Comparison of ENCODE assay signal across 19 mouse cellular contexts in genomic region chr16:91004915-91005538, GRCm38 (mm10). TPM values are rescaled to one million over a fixed set of nuclear protein-coding genes. Genes with fewer than 3 reads are reported as not detected.
DNase-seq lines count a peak whose midpoint lies in the region; ATAC-seq and TF ChIP-seq lines count a peak whose summit lies in the region.
"Had no signal": no experiment of that assay in that cellular context is flagged by ENCODE, and none has a peak within 500 bp of the region (broad histone marks: within the 10 kb centered on the region; RNA-seq: fewer than 3 reads in every experiment).

No protein-coding gene starts in this region.

- no peaks in the 10 kb centered on the region for H3K9me3 ChIP-seq in kidney, embryonic 15.5 days (replicated peaks)
- no peaks in the 10 kb centered on the region for H3K9me3 ChIP-seq in liver, embryonic 12.5 days (replicated peaks)
- no peaks in the 10 kb centered on the region for H3K9me3 ChIP-seq in liver, embryonic 11.5 days (ENCODE audit: control insufficient read depth, low read length)
- no peaks in the 10 kb centered on the region for H3K9me3 ChIP-seq in intestine, embryonic 15.5 days
- no peaks in the 10 kb centered on the region for H3K9me3 ChIP-seq in intestine, postnatal 0 days (ENCODE audit: control insufficient read depth)
- H3K9me3 ChIP-seq: embryonic facial prominence, embryonic 12.5 days; forebrain, embryonic 15.5 days; G1E; heart, embryonic 12.5 days; hindbrain, embryonic 10.5 days had no signal

- no peak overlapping the region for H3K27ac ChIP-seq in kidney, embryonic 15.5 days
- H3K27ac ChIP-seq in liver, embryonic 12.5 days, result no peak overlapping the region
- no peak overlapping the region for H3K27ac ChIP-seq in liver, embryonic 11.5 days (ENCODE audit: low read depth, low read length)
- no peak overlapping the region for H3K27ac ChIP-seq in intestine, embryonic 15.5 days
- H3K27ac ChIP-seq in intestine, postnatal 0 days (ENCODE audit: low read depth, low read length), result peak overlapping the region; percentile 54
- H3K27ac ChIP-seq: embryonic facial prominence, embryonic 12.5 days; forebrain, embryonic 15.5 days; heart, adult 2 months; hindbrain, embryonic 10.5 days had no signal

- no peaks in the 10 kb centered on the region for H3K27me3 ChIP-seq in kidney, embryonic 15.5 days
- no peaks in the 10 kb centered on the region for H3K27me3 ChIP-seq in liver, embryonic 12.5 days (replicated peaks)
- H3K27me3 ChIP-seq in liver, embryonic 11.5 days (replicated peaks; ENCODE audit: control insufficient read depth, insufficient read depth, low read length), result no peaks in the 10 kb centered on the region
- no peaks in the 10 kb centered on the region for H3K27me3 ChIP-seq in intestine, embryonic 15.5 days (replicated peaks)
- H3K27me3 ChIP-seq in intestine, postnatal 0 days (replicated peaks; ENCODE audit: control insufficient read depth, insufficient read depth, low read length), result no peaks in the 10 kb centered on the region
- H3K27me3 ChIP-seq: embryonic facial prominence, embryonic 12.5 days; forebrain, embryonic 15.5 days; heart, embryonic 12.5 days had no signal

- 0 out of 2 replicates have a peak, but pooled peaks have one; percentile 29 for ATAC-seq in kidney, embryonic 15.5 days (replicated peaks; ENCODE audit: low FRiP score)
- peak; percentile 16; the same call in 1 of the 2 replicates for ATAC-seq in liver, embryonic 12.5 days
- no peak; the same call in 1 of the 2 replicates for ATAC-seq in liver, embryonic 11.5 days (replicated peaks; ENCODE audit: low FRiP score)
- peak; percentile 93 for ATAC-seq in intestine, embryonic 15.5 days
- ATAC-seq in intestine, postnatal 0 days, result peak; percentile 96
- ATAC-seq: forebrain, embryonic 15.5 days had no signal

- H3K4me2 ChIP-seq in kidney, embryonic 15.5 days, result no peak overlapping the region
- H3K4me2 ChIP-seq in liver, embryonic 12.5 days, result no peak overlapping the region
- H3K4me2 ChIP-seq in liver, embryonic 11.5 days, result no peak overlapping the region
- no peak overlapping the region for H3K4me2 ChIP-seq in intestine, embryonic 15.5 days (replicated peaks)
- H3K4me2 ChIP-seq in intestine, postnatal 0 days (replicated peaks; ENCODE audit: low read depth), result no peak overlapping the region; the same call in 1 of the 2 replicates
- H3K4me2 ChIP-seq: embryonic facial prominence, embryonic 12.5 days; forebrain, embryonic 15.5 days; heart, embryonic 12.5 days had no signal

- WGBS in kidney, embryonic 15.5 days, result 77% methylated on average over 4 of the region's 4 CpGs
- WGBS in liver, embryonic 12.5 days (ENCODE audit: insufficient replicate concordance), result 73% methylated on average over 4 of the region's 4 CpGs
- WGBS in liver, embryonic 11.5 days, result 69% methylated on average over 4 of the region's 4 CpGs
- 72% methylated on average over 4 of the region's 4 CpGs for WGBS in intestine, embryonic 15.5 days
- WGBS in intestine, postnatal 0 days, result 39% methylated on average over 4 of the region's 4 CpGs

- H3K9ac ChIP-seq in kidney, embryonic 15.5 days, result no peak overlapping the region
- no peak overlapping the region for H3K9ac ChIP-seq in liver, embryonic 12.5 days
- H3K9ac ChIP-seq in liver, embryonic 11.5 days (ENCODE audit: low read depth, low read length), result no peak overlapping the region
- no peak overlapping the region for H3K9ac ChIP-seq in intestine, embryonic 15.5 days
- H3K9ac ChIP-seq in intestine, postnatal 0 days (ENCODE audit: low read depth, low read length), result no peak overlapping the region
- H3K9ac ChIP-seq: embryonic facial prominence, embryonic 12.5 days; forebrain, embryonic 15.5 days; heart, embryonic 12.5 days had no signal

- no peak for TF ChIP-seq CTCF in intestine, postnatal 0 days (IDR thresholded peaks at IDR 0.05; ENCODE audit: low read depth)

- H3K4me3 ChIP-seq in kidney, embryonic 15.5 days (replicated peaks), result no peak overlapping the region
- no peak overlapping the region for H3K4me3 ChIP-seq in liver, embryonic 12.5 days
- H3K4me3 ChIP-seq in liver, embryonic 11.5 days (ENCODE audit: low read depth, low read length), result no peak overlapping the region
- H3K4me3 ChIP-seq in intestine, embryonic 15.5 days (replicated peaks), result no peak overlapping the region
- H3K4me3 ChIP-seq in intestine, postnatal 0 days (ENCODE audit: low read depth, low read length), result no peak overlapping the region
- H3K4me3 ChIP-seq: embryonic facial prominence, embryonic 12.5 days; forebrain, embryonic 15.5 days; heart, adult 2 months; heart, embryonic 12.5 days; hindbrain, embryonic 10.5 days had no signal

- H3K36me3 ChIP-seq in kidney, embryonic 15.5 days, result no peaks in the 10 kb centered on the region
- peaks cover 20% of the 10 kb centered on the region for H3K36me3 ChIP-seq in liver, embryonic 12.5 days
- peaks cover 5% of the 10 kb centered on the region; the same call in 1 of the 2 replicates for H3K36me3 ChIP-seq in liver, embryonic 11.5 days (ENCODE audit: control insufficient read depth, insufficient read depth, low read length)
- H3K36me3 ChIP-seq in intestine, embryonic 15.5 days, result no peaks in the 10 kb centered on the region
- no peaks in the 10 kb centered on the region for H3K36me3 ChIP-seq in intestine, postnatal 0 days (ENCODE audit: control insufficient read depth, insufficient read depth)

- peaks cover 8% of the 10 kb centered on the region for H3K4me1 ChIP-seq in kidney, embryonic 15.5 days
- H3K4me1 ChIP-seq in liver, embryonic 12.5 days, result peaks cover 38% of the 10 kb centered on the region
- H3K4me1 ChIP-seq in liver, embryonic 11.5 days (replicated peaks; ENCODE audit: control insufficient read depth, insufficient read depth, low read length), result peaks cover 13% of the 10 kb centered on the region
- H3K4me1 ChIP-seq in intestine, embryonic 15.5 days (replicated peaks), result 0 out of 2 replicates have a peak, but pooled peaks cover 4% of the 10 kb centered on the region
- 0 out of 2 replicates have a peak, but pooled peaks cover 3% of the 10 kb centered on the region for H3K4me1 ChIP-seq in intestine, postnatal 0 days (replicated peaks; ENCODE audit: control insufficient read depth, insufficient read depth, low read length)
- H3K4me1 ChIP-seq: embryonic facial prominence, embryonic 12.5 days had no signal

- no peak for DNase-seq in kidney, postnatal 4 days
- no peak for DNase-seq in liver, embryonic 11.5 days (ENCODE audit: low spot score)
- DNase-seq in adrenal gland, postnatal 25 days, result no peak
- DNase-seq in lung, postnatal 10 days, result no peak
- DNase-seq: adrenal gland, postnatal 10 days; cerebellum, adult 11-12 months; cerebellum, adult 9-10 months; cerebellum, postnatal 25 days; gastrocnemius, postnatal 10 days; heart, adult 2 months had no signal

RNA-seq across cellular contexts. Expression of gene Synj1, which starts 6.1 kb away (rescaled TPM):
- polyA plus RNA-seq in kidney, embryonic 15.5 days (2015; fragmentation: Nextera tagmentation; extraction: Ambion mirVana), result 13.0 and 14.4 TPM in 2 replicates
- 19.8 and 20.5 TPM in 2 replicates for polyA plus RNA-seq in liver, embryonic 12.5 days (2016; fragmentation: Nextera tagmentation; extraction: Ambion mirVana)
- polyA plus RNA-seq in liver, embryonic 11.5 days (2014; fragmentation: Nextera tagmentation; extraction: Ambion mirVana), result 20.5 and 22.7 TPM in 2 replicates
- polyA plus RNA-seq in intestine, embryonic 15.5 days (2015; fragmentation: Nextera tagmentation; extraction: Ambion mirVana), result 11.5 and 14.8 TPM in 2 replicates
- polyA plus RNA-seq in intestine, postnatal 0 days (2015; fragmentation: Nextera tagmentation; extraction: Ambion mirVana), result 15.8 and 16.6 TPM in 2 replicates
- 45.3 and 49.3 TPM in 2 replicates for total RNA-seq in adrenal gland, postnatal 25 days (2021)

RNA-seq across cellular contexts. Expression of gene Paxbp1, which starts 39.3 kb away (rescaled TPM):
- polyA plus RNA-seq in kidney, embryonic 15.5 days (2015; fragmentation: Nextera tagmentation; extraction: Ambion mirVana), result 52.8 and 55.7 TPM in 2 replicates
- 32.8 and 33.8 TPM in 2 replicates for polyA plus RNA-seq in liver, embryonic 12.5 days (2016; fragmentation: Nextera tagmentation; extraction: Ambion mirVana)
- polyA plus RNA-seq in liver, embryonic 11.5 days (2014; fragmentation: Nextera tagmentation; extraction: Ambion mirVana), result 54.1 and 61.1 TPM in 2 replicates
- 45.0 and 45.6 TPM in 2 replicates for polyA plus RNA-seq in intestine, embryonic 15.5 days (2015; fragmentation: Nextera tagmentation; extraction: Ambion mirVana)
- polyA plus RNA-seq in intestine, postnatal 0 days (2015; fragmentation: Nextera tagmentation; extraction: Ambion mirVana), result 17.3 and 19.1 TPM in 2 replicates
- 71.2 and 74.6 TPM in 2 replicates for total RNA-seq in adrenal gland, postnatal 25 days (2021)
